Mouse (Mus musculus): ENCODE data around the gene Wfdc12.
"Not testable (repeated sequence)": the region's sequence is repeated elsewhere in the genome, so short reads cannot be mapped to it uniquely, and the experiment has no call there.

Gene Wfdc12

DNA sequence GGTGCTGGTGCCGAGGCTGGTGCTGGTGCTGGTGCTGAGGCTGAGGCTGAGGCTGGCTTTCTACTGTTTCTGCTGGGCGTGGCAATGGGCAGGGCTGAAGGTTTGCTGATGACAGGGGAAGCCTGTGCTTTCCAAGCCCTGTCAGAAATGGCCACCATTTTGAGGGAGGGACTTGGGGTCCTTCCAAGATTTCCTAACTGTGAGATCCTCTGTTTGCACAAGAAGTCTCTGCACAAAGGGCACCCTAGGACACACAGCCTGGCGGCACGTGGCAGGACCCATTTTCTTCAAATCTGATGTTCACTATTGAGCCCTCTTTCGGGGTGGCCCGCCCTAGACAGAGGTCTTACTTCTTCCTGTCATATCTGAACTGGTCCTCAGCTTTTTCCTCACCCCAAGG, at the start of gene Wfdc12:
TSS of gene Wfdc12 (minus strand) at position 33 of the 400 bp plus-strand sequence.
- DNase-seq, result no peak

DNA sequence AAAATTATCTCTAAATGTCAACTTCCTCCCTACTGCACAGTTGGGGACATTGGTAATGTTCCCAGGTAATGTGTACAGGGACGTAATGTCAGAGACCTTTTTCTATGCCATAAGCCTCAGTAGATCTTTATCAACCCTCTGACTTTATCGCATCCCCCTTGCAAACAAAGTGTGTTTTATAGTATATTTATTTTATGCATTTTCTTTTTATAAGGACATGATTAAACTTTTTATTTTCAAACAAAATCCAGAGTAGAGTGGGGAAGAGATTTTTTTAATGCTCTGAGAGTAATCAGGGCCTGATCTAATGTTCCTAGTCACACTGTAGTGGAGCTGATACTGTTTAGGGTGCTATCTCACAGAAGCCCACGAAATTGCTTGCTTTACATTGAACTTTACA, 48.0 kb upstream of the Wfdc12 start, which contains the start of gene Svs2:
TSS of gene Svs2 (minus strand) at position 101 of the 400 bp plus-strand sequence.
- no peak for DNase-seq

DNA sequence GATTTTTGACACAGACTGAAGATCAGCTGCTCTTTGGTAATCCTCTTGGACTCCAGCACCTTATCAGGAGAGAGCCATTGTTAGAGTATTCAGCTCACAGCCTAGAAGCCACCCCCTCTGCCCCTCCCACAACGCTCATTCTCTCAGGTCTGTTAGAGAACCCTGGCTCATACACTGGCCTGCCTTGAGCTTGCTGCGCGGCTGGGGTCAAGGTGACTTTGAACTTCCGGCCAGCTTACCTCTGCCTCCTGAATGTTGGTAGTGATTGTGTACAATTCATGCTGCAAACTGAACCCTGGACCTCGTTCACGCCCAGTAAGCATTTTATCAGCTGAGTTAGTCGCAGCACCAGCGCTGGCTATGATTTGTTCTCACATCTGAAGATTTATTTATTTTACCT, 42.3 kb upstream of the Wfdc12 start:
- DNase-seq, result no peak

DNA sequence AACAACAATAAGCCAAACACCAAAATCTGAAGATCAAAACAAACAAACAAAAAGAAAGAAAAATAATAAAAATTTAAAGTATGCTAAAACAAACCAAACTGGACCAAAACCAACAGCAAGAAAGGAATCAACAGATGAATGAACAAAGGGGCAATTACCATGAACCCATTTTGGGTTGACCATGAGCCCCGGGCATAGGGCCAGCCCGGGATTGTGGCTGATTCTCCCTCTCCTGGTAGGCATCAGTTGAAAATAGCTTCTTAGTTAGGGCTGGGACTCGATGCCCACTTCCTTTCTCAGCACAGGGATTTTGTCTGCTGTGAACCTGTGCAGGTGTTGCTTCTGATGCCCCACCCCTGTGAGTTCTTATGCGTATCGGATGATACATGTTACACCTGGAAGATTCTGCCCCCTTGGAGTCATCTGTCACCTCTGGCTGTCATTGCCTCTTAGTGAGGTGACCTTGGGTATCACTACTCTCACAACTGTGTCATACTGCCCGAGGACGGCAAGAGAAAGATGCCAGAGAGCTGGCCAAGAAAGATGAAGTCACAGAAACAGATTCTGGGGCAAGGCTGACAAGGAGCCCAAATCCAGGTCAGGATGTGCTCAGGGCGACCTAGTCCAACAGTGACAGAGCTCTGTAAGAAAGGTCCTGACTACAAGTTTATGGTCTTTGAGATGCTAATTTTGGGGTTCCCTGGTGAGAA, 38.1 kb upstream of the Wfdc12 start:
- no peak for DNase-seq

DNA sequence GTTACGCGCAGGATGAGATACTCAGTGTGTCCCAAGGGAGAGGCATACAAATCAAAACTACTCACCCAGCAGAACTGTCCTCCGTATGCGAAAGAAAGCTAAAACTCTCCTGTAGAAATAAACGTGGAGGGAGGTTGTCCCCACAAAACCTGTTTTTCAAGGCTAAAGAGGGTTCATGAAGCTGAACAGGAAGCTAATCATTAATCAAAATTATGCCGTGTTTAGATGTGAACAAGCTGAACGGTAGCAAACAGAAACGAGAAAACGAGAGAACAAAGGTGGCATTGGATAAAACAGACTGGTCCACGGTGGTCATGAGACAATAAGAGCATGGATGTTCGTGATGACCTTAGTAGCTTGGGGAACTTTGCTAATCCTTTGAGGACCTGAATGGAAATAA, 31.1 kb upstream of the Wfdc12 start, which contains the start of gene Wfdc15b:
TSS of gene Wfdc15b (minus strand) at position 139 of the 400 bp plus-strand sequence.
- no peak for DNase-seq

DNA sequence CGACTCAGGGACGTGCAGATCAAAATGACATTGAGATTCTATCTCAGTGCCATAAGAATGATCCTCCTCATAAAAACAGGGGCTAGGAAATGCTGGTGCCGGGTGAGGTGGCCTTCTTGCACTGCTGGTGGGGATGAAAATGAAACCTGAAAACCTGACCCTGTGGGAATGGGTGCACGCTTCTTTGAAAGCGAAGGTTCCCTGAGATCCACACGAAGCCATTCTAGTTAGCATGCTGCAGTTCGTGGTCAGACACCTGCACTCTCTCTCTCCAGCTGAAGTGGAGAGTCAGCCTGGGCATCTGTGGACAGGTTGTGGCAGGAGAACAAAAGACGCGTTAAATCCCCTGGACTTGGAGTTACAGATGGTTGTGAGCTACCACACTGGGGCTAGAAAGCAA, 28.9 kb upstream of the Wfdc12 start:
- no peak for DNase-seq

DNA sequence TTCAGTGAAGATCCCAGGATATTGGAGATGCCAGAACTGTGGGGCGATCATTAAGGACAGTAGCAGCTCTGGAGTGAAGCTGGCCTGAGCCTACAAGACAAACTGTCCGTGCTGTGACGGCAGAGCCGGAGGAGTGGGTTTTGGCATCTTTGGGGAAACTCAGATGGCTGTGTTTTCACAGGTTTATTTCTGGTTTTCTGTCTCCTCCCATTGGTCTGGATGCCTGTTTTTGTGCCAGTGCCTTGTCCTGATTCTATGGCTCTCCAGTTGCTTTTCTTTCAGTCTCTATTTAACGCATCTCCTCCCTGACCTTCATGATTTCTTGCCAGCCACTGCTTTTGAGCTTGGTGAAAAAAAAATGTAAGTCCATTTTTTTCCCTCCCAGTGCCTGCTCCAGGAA, 22.3 kb upstream of the Wfdc12 start:
- DNase-seq, result no peak

DNA sequence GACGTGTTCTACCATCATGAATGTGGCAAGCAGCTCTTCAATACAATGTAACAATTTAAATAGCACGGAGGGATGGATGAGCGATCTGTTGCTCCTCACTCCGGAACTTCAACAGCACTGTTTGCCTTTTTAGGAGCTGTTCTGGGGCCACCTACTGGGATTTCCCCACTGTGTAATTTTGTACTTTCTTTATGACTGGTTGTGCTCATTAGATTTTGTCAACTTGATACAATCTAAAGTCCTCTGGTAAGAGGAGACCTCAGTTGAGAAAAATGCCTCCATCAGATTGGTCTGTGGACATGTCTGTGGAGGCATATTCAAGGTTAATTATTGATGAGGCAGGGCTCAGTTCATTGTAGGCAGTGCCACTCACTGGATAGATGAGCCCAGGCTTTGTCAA, 20.5 kb upstream of the Wfdc12 start:
- no peak for DNase-seq

DNA sequence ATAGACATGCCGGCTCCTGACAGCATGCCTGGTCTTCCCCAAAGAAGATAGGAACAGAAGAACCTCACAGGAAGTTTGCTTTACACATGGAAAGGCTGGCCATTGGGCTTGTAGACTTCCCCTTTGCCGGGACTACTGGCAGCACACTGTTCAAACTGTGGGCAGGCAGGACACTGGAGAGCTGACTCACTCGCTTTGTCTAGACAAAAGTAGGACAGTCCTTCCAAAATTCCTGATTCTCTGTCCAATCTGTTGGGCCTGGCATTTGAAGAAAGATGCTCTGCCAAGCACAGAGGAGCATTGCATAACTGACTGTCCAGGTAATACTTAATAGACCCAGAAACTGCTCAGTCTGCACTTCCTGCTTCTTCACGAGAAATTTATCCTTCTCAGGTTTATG, 16.3 kb upstream of the Wfdc12 start:
- no peak for DNase-seq

DNA sequence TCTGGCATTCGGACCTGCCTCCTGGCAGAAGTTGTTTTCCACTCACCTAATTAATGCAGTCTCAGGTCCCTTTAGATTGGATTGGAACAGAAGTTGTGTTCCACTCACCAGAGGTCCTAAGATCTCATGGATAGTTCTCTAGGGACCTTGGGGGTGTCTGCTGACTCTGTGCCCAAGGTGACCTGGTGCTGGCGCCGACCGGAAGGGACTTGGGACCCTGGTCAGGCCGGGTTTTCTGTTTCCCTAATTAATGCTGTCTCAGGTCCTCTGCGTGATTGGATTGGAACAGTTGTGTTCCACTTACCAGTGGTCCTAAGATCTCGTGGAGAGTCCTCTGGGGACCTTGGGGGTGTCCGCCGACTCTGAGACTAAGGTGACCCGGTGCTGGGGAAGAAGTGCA, 15.6 kb upstream of the Wfdc12 start:
- not testable (repeated sequence) for DNase-seq

DNA sequence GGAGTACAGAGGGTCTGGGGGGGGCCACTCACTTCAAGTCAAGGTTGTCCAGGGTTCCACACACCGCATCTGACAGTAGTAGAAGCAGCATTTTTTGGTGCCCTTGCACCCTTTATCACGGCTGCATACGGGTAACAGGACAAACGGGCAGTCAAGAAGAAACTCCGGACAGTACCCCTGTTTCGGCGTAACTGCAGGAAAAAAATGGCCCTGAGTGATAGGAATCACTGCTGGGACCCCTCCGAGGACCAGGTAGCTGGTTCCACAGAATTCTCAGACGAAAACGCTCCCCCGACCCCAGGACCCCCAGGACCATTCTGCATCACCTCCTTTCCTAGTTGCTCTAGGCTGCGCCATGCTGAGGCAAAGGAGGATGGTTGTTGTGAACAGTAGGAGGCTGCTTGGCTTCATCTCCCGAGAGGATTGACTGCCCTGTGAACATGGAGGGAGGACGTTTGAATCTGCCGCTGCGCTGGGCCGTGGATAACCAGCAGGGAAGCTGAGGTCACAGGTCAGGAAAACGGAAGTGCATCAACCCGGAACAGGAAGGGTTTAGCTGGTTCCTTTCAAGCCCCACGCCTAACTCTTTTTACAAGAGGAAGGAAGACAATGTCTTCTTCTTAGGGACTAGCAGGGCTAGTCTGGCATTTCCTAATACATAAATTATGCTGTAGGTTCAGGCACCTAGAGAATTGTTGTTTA, 9.4 kb upstream of the Wfdc12 start, which contains the start of gene Wfdc15a:
TSS of gene Wfdc15a (minus strand) at position 505 of the 702 bp plus-strand sequence.
- DNase-seq, result no peak

DNA sequence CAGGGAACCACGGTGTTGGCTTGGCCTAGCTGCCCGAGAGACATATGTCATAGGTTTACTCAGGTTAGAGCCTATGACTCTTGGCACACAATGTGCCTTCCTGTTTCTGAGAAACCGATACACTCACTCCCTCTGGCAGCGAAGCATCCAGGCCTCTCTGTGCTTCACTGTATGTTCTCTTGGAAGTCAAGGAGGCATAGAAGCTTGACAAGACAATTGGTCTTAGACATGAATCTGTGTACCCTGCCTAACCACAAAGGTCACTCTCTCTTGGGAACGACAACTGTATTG, 6.2 kb upstream of the Wfdc12 start:
- no peak for DNase-seq

DNA sequence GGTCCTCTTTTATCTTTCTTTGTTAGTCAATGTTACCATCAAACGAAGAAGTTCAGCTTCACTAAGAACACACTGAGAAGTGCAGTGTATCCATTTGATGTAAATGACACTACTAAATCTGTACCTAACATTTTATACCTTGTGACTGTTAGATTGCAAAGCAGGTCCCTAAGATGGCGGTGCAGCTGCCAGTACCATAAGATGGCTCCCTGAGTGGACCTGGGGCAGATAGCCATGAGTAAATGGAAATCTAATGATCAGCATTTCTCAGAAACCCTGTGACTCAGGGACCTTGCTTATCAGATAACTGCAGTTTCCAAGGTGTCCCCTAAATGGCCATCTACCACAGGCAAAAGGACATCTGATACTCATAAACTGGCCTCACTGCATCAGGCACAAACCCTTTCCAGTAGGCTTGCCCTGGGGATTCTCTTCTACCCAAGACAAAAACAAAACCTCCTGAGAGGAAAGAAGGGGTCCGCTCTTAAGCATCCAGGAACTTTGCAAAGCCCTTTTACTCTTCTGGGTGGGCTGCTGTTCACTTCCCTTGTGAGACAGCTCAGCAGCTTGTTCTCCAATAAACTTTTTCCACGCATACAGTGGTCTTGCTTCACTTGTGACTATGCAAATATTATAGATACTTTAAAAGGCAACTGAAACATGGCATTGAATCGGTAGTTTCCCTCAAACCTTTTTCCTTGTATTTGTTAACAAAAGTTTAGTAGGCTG, 5.7 kb upstream of the Wfdc12 start:
- no peak for DNase-seq

DNA sequence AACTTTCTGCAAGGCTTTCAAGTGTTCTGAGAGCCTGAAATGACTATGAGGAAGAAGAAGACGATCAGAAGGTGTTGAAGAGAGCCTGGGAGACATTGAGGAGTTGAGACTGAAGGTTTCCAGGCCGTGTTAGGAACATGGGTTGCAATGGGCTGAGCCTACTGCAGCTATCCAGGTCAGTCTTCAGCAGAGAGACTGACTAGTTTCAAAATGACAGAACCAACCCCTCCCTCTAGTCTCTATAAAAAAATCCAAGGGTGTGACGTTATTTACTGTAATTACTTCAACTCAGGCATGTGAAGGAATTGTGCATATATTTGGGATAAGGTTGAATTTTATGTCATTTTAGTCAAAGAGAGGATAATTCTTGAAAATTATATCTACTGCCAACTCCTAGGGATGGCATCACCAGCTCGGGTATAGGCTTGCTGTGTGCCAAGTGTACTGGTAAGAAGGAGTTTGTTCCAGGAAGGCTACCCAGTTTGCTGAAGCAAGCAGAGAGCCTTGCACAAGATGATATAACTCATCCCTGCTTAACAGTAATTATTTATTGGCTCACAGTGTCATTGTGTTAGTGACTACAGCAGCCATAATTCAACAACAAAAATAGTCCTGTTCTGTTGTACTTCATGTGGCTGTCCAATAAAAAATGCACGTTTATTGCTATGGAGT, 4.7 kb upstream of the Wfdc12 start:
- DNase-seq, result no peak

DNA sequence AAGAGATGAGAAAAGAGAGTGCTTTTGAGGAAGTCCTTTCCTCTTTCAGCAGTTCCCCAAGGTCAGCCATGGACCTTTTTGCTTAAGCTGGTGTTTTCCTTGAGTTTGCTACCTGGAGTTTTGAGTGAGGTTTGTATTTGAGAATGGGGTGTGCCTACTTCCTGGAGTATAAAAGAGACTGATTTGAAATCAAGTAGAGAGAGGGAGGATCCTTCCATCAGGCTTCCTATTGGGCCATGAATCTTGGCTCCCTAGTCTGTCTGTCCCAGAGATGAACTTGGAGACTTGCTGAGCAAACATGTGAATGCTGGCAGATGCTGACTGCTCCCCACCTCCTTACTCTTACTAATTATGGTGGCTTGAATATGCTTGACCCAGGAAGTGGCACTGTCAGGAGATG, 1.9 kb upstream of the Wfdc12 start:
- DNase-seq, result no peak

DNA sequence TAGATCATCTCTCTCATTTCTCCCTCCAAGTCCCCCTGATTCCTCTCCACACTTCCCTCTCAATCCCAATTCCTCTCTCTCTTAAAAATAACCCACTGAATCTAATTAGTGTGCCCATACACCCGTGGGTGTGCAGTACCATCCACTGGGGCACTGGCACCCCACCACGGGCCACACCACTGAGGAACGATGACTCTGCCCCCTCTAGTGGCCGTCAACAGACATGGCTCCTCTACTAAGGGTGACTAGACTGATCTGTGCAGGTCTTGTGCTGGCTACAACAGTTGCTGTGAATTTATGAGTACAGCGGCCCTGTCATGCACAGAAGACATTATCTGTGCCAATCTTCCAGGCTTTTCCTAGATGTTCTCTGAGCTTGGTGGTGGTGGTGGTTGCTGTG, 1.7 kb downstream of the Wfdc12 start:
- no peak for DNase-seq

DNA sequence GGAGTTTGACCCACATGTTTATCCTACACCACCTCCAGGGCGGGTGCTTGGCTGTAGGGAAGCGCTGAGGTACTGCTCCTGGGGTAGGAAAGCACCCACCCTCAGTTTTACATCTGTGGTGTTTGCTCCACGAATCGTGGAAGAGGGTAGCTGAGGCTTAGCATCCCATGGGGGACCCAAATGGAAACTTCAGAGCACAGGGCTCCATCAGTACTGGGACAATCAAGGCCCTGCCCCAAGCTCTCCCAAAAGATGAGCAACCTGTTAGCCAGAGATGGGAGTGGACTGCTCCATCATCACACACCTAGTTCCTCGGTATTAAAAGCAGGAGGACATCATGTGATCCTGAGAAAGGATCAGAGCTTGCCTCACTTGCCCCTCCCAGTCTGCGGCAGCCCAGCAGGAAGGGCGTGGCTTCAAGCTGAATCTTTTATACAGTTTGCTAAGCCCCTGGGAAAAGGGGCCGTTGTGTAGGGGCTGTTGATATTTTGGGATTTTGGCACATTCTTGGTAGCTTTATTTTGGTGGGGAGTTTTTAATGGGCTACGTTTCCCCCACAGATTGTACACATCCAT, 6.2 kb downstream of the Wfdc12 start:
- DNase-seq, result no peak

DNA sequence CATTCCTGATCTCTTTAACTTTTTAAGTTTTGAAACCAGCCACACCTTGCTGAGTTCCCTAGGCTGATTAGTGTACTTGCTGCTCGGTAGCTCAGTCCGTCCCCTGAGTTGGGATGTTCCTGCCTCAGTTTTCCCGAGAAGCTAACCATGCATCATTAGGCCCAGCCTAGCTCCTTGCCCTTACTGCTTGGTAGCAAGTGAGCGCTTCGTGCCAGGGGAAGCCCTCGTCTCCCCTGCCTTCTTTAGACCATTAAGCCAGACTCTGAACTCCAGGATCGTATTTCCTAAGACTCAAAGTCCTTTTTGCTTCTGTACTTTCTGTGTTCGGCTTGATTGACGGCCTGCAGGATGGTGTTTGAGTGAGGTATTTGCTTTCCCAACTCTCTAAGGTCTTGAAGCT, 7.1 kb downstream of the Wfdc12 start:
- DNase-seq, result no peak

DNA sequence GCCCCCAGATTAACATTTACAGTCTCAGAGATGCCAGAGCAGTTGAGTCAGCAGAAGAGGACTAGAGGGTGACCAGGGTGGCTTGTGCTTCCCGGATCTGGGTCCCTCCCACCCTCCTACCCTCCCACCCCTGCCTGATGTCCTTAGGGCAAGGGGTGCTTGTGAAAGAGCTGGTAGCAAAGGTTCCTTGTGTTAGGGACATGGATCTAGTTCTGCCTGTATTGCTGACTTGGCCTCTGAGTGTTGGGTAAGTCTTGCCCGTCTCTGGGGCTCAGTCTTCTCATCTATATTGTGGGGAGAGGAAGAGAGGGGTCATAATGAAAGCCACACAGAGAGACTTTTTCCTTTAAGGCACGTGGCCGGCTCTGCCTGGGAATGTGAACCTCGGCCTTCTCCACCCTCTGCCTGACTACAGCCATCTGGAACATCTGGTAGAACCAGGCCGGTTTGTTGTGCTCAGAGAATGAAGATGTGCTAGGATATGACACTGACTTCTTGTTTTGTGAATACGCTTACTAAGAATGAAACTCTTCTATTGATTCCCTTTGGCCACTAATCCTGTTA, 7.6 kb downstream of the Wfdc12 start, which contains the start of gene Wfdc5:
TSS of gene Wfdc5 (minus strand) at position 51 of the 564 bp plus-strand sequence.
- no peak for DNase-seq

DNA sequence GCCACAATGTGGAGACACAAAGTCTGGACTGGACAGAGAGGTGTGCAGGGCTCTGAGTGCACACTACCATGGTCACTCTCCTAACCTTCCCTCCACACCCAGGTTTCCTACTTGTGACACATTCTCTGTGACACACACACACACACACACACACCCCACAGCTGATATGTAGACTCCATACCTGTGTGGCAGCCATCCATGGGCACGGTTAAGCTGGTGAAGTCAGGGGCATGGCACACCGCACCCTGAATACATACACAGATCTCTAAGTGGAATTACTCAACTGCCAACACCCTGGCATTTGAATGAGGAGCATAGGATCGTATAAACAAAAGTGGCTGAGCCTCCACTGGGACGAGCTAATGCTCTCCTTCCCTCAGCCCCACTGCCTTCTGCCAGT, 9.6 kb downstream of the Wfdc12 start:
- no peak for DNase-seq

DNA sequence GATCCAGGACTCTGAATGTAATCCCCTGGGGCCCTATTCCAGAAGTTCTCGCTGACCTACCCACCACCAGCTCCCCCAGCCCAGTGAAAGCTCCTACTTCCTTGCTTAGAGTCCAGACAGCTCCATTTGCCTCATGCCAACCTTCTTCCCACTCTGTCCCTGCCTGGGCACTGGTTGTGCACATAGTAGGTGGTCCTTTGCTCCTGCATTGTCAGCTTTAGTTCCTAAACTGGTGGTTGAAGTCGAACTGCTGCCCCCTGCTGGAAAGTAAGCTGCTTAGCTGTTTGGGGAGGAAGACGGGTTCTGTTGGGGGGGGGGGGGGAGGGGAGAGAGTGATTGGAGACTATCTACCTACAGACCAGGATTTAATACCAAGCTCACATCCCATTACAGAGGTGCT, 10.3 kb downstream of the Wfdc12 start:
- DNase-seq, result no peak

DNA sequence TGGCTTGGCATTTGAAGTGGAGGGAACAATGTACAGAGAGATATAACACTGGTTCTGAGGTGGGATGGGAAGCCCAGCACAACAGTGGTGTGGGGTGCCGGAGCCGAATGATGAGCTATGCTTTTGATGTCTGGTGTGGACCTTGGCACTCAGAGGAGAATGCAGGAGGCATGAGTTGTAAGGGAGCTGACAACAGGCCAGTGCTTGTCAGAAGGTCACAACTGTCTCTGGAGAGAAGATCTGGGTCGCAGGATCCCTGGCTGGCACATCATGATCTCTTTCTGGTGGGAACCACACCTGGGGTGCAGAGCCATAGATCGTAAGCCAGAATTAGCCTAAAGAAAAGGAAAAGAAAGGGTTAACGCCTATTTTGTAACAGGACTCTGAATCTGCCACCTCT, 12.6 kb downstream of the Wfdc12 start:
- DNase-seq, result no peak

DNA sequence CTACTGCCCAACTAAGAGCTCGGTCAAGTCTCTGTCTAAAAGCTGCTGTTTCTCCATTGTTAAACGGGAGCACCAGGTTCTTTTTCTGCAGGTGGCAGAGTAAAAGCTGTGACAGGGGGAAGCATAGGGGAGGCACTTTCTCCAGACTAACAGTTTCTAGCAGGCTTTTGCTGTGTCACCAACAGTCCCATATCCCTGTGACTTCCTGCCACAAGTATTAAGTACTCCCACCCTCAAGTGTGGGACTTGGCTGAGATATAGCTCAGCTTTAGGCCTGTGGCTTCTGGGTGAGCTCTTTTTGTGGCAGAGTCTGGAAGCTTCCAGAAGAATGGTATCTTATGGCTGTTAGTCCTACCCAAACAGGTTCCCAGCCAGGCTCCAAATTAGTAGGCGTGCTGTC, 14.6 kb downstream of the Wfdc12 start:
- DNase-seq, result no peak
